Mouse (Mus musculus): ENCODE results near the gene Rgp1.
"Not testable (repeated sequence)": the region's sequence is repeated elsewhere in the genome, so short reads cannot be mapped to it uniquely, and the experiment has no call there.

Rgp1 gene

GRCm38 (mm10) chr4:43593453-43593852 is 14.9 kb downstream of the Rgp1 start:
- DNase-seq (ENCODE audit: low read depth, low spot score), result no peak

- DNase-seq (ENCODE audit: low read depth, low spot score), result not testable (repeated sequence)
Observed at GRCm38 (mm10) chr4:43596597-43596996, 18.1 kb downstream of the Rgp1 start.

GRCm38 (mm10) chr4:43598200-43598599 is 19.7 kb downstream of the Rgp1 start:
- DNase-seq (ENCODE audit: low read depth, low spot score), result no peak

GRCm38 (mm10) chr4:43598650-43599380 is 20.3 kb downstream of the Rgp1 start:
- DNase-seq (ENCODE audit: low read depth, low spot score), result no peak

GRCm38 (mm10) chr4:43600195-43600934 is 21.9 kb downstream of the Rgp1 start:
- DNase-seq (ENCODE audit: low read depth, low spot score), result no peak

- no peak for DNase-seq (ENCODE audit: low read depth, low spot score)
Observed at GRCm38 (mm10) chr4:43604099-43604498, 25.6 kb downstream of the Rgp1 start.

GRCm38 (mm10) chr4:43604751-43605685 is 26.5 kb downstream of the Rgp1 start:
- no peak for DNase-seq (ENCODE audit: low read depth, low spot score)

- no peak for DNase-seq (ENCODE audit: low read depth, low spot score)
Observed at GRCm38 (mm10) chr4:43612534-43612933, 34.0 kb downstream of the Rgp1 start.

GRCm38 (mm10) chr4:43613060-43613730 is 34.7 kb downstream of the Rgp1 start:
- DNase-seq (ENCODE audit: low read depth, low spot score), result no peak

GRCm38 (mm10) chr4:43620146-43620778 is 41.7 kb downstream of the Rgp1 start:
- no peak for DNase-seq (ENCODE audit: low read depth, low spot score)

GRCm38 (mm10) chr4:43629106-43629817 is 50.7 kb downstream of the Rgp1 start:
- no peak for DNase-seq (ENCODE audit: low read depth, low spot score)

- peak; percentile 52 for DNase-seq (ENCODE audit: low read depth, low spot score)
Observed at GRCm38 (mm10) chr4:43630030-43630581, 51.6 kb downstream of the Rgp1 start.

GRCm38 (mm10) chr4:43630671-43631045 is 52.1 kb downstream of the Rgp1 start:
- no peak for DNase-seq (ENCODE audit: low read depth, low spot score)

- DNase-seq (ENCODE audit: low read depth, low spot score), result no peak
Observed at GRCm38 (mm10) chr4:43631046-43631955, 52.8 kb downstream of the Rgp1 start, which contains the start of gene Npr2. TSS of gene Npr2 (plus strand) at chr4:43631935.

- DNase-seq (ENCODE audit: low read depth, low spot score), result no peak
Observed at GRCm38 (mm10) chr4:43631956-43632920, 53.7 kb downstream of the Rgp1 start.

GRCm38 (mm10) chr4:43633296-43633695 is 54.8 kb downstream of the Rgp1 start:
- no peak for DNase-seq (ENCODE audit: low read depth, low spot score)

GRCm38 (mm10) chr4:43633736-43634135 is 55.2 kb downstream of the Rgp1 start:
- no peak for DNase-seq (ENCODE audit: low read depth, low spot score)

All from WW6 (cell line).